Mouse (Mus musculus) heart, postnatal 4 days (tissue): ENCODE measurements around the gene Vps37c. TPM values are rescaled to one million over a fixed set of nuclear protein-coding genes. Genes with fewer than 3 reads are reported as not detected.

Experiments used
- DNase-seq: peaks from one replicate; pipeline ENCODE4 v3.0.0; 2021
- total RNA-seq, 2 experiments: library from RNA; stranded (reverse); gene quantifications; 2 replicates each; pipeline ENCODE4 v1.2.3; 2021

Vps37c gene
- total RNA-seq, 2 experiments from 2014 or later = 26.1 to 27.9 TPM

- no peak for DNase-seq
These were observed 1.1 kb downstream of the Vps37c start for GRCm38 (mm10) chr19:10689470-10690166.

GRCm38 (mm10) chr19:10690336-10690735, 1.8 kb downstream of the Vps37c start:
- peak; percentile 54 for DNase-seq

GRCm38 (mm10) chr19:10691121-10691520, 2.6 kb downstream of the Vps37c start:
- DNase-seq = no peak

- DNase-seq = no peak
These were observed 3.1 kb downstream of the Vps37c start for GRCm38 (mm10) chr19:10691660-10692059.

GRCm38 (mm10) chr19:10692361-10692760, 3.8 kb downstream of the Vps37c start:
- DNase-seq = no peak

- no peak for DNase-seq
These were observed 5.6 kb downstream of the Vps37c start for GRCm38 (mm10) chr19:10693926-10694682.

GRCm38 (mm10) chr19:10695801-10696200, 7.3 kb downstream of the Vps37c start:
- DNase-seq = no peak

- DNase-seq = no peak
These were observed 9.8 kb downstream of the Vps37c start for GRCm38 (mm10) chr19:10698131-10698991.

GRCm38 (mm10) chr19:10699851-10700250, 11.3 kb downstream of the Vps37c start:
- DNase-seq = no peak

GRCm38 (mm10) chr19:10701013-10701726, 12.6 kb downstream of the Vps37c start:
- peak; percentile 46 for DNase-seq

GRCm38 (mm10) chr19:10702125-10702524, 13.6 kb downstream of the Vps37c start:
- DNase-seq = no peak

- DNase-seq = no peak
These were observed 14.9 kb downstream of the Vps37c start for GRCm38 (mm10) chr19:10703470-10703869.

GRCm38 (mm10) chr19:10707087-10707875, 18.7 kb downstream of the Vps37c start:
- no peak for DNase-seq

GRCm38 (mm10) chr19:10707881-10708280, 19.3 kb downstream of the Vps37c start:
- DNase-seq = no peak

- no peak for DNase-seq
These were observed 20.4 kb downstream of the Vps37c start for GRCm38 (mm10) chr19:10708900-10709299.

- DNase-seq = peak; percentile 99
These were observed 21.0 kb downstream of the Vps37c start for GRCm38 (mm10) chr19:10709360-10710087.

GRCm38 (mm10) chr19:10710088-10710511, 21.6 kb downstream of the Vps37c start:
- peak; percentile 79 for DNase-seq

- no peak for DNase-seq
These were observed 22.2 kb downstream of the Vps37c start for GRCm38 (mm10) chr19:10710751-10711150.

GRCm38 (mm10) chr19:10712194-10712593, 23.7 kb downstream of the Vps37c start:
- no peak for DNase-seq

GRCm38 (mm10) chr19:10712646-10713045, 24.1 kb downstream of the Vps37c start:
- no peak for DNase-seq

- no peak for DNase-seq
These were observed 25.0 kb downstream of the Vps37c start for GRCm38 (mm10) chr19:10713551-10713950.
